Mouse (Mus musculus) cerebellum, adult 2 months (tissue): ENCODE results near the gene 4930572O03Rik. TPM values are rescaled to one million over a fixed set of nuclear protein-coding genes. Genes with fewer than 3 reads are reported as not detected.
"Not testable (repeated sequence)": the region's sequence is repeated elsewhere in the genome, so short reads cannot be mapped to it uniquely, and the experiment has no call there.

Experiments used
- DNase-seq, 2 experiments: peaks; one replicate each; pipeline ENCODE4 v3.0.0; 2021
- H3K27ac ChIP-seq: fragments of 200-500 bp; 2 replicates; pipeline ENCODE4 v1.5.1; 2012; ENCODE audit warnings: low read length, control low read depth, inconsistent platforms; ENCODE audit not compliant: insufficient read depth
- H3K27me3 ChIP-seq: fragments of 200-500 bp; 2 replicates; pipeline ENCODE4 v1.6.1; 2012; ENCODE audit warnings: inconsistent platforms, mild to moderate bottlenecking, low read length, moderate library complexity; ENCODE audit not compliant: control insufficient read depth, insufficient read depth
- H3K4me1 ChIP-seq: fragments of 200-500 bp; 2 replicates; pipeline ENCODE4 v1.6.1; 2011; ENCODE audit warnings: low read length; ENCODE audit not compliant: control insufficient read depth, insufficient read depth
- H3K4me3 ChIP-seq: fragments of 200-500 bp; replicated peaks from 2 replicates; pipeline ENCODE3; 2011; ENCODE audit warnings: mild to moderate bottlenecking, low read depth, low read length, control low read depth; ENCODE audit not compliant: insufficient read depth
- WGBS: fragments of 180-500 bp; shearing (Covaris S2); methylation state at CpG from one replicate; pipeline ENCODE4 v1.1.7; 2018; 5-methylcytosine and 5-hydroxymethylcytosine counted together
- polyA plus RNA-seq: library from polyadenylated mRNA; depleted of rRNA; stranded (reverse); fragments of >200 nt; gene quantifications from 2 replicates; pipeline ENCODE4 v1.2.3, GENCODE M21; 2012; rRNA removed

Gene 4930572O03Rik
- polyA plus RNA-seq, result not detected in 2 replicates

- H3K4me1 ChIP-seq, H3K27ac ChIP-seq, DNase-seq, H3K27me3 ChIP-seq, H3K4me3 ChIP-seq: not testable (repeated sequence)
- WGBS, result 65% methylated on average over 1 of the region's 1 CpGs
These were observed at the start of gene 4930572O03Rik for GRCm38 (mm10) chr5:15656959-15657358. Gene 4930572O03Rik, minus strand, starts transcription at chr5:15657059.

GRCm38 (mm10) chr5:15702891-15703290, 46.0 kb upstream of the 4930572O03Rik start:
- WGBS, result 25% methylated on average over 5 of the region's 5 CpGs
- not testable (repeated sequence) for H3K4me3 ChIP-seq

GRCm38 (mm10) chr5:15697719-15698118, 40.9 kb upstream of the 4930572O03Rik start:
- H3K4me1 ChIP-seq, H3K27me3 ChIP-seq, H3K4me3 ChIP-seq, H3K27ac ChIP-seq, DNase-seq: not testable (repeated sequence)
- WGBS, result 23% methylated on average over 2 of the region's 2 CpGs

More at GRCm38 (mm10) chr5:15702891-15703290, 46.0 kb upstream of the 4930572O03Rik start:
- H3K27ac ChIP-seq, H3K4me1 ChIP-seq, DNase-seq, H3K27me3 ChIP-seq: not testable (repeated sequence)

- DNase-seq, H3K27me3 ChIP-seq, H3K4me1 ChIP-seq, H3K27ac ChIP-seq, H3K4me3 ChIP-seq: not testable (repeated sequence)
- WGBS, result 80% methylated on average over 4 of the region's 4 CpGs
These were observed 35.0 kb upstream of the 4930572O03Rik start for GRCm38 (mm10) chr5:15691849-15692248.

- DNase-seq, H3K27me3 ChIP-seq, H3K27ac ChIP-seq, H3K4me1 ChIP-seq, H3K4me3 ChIP-seq: not testable (repeated sequence)
- WGBS, result 81% methylated on average over 4 of the region's 4 CpGs
These were observed 34.0 kb upstream of the 4930572O03Rik start for GRCm38 (mm10) chr5:15690822-15691221.

- H3K27me3 ChIP-seq, H3K4me3 ChIP-seq, H3K27ac ChIP-seq, DNase-seq, H3K4me1 ChIP-seq: not testable (repeated sequence)
- 69% methylated on average over 6 of the region's 6 CpGs for WGBS
These were observed 32.9 kb upstream of the 4930572O03Rik start for GRCm38 (mm10) chr5:15689659-15690213.

- not testable (repeated sequence) for H3K4me1 ChIP-seq, H3K27me3 ChIP-seq, H3K4me3 ChIP-seq, H3K27ac ChIP-seq, DNase-seq
- 61% methylated on average over 4 of the region's 4 CpGs for WGBS
These were observed 32.2 kb upstream of the 4930572O03Rik start for GRCm38 (mm10) chr5:15688874-15689658.

- 72% methylated on average over 8 of the region's 10 CpGs for WGBS
These were observed 24.6 kb upstream of the 4930572O03Rik start for GRCm38 (mm10) chr5:15681301-15682035.

GRCm38 (mm10) chr5:15679980-15680949, 23.4 kb upstream of the 4930572O03Rik start:
- not testable (repeated sequence) for H3K4me1 ChIP-seq
- 65% methylated on average over 13 of the region's 13 CpGs for WGBS

More at GRCm38 (mm10) chr5:15681301-15682035, 24.6 kb upstream of the 4930572O03Rik start:
- H3K4me3 ChIP-seq, DNase-seq, H3K4me1 ChIP-seq, H3K27ac ChIP-seq, H3K27me3 ChIP-seq: not testable (repeated sequence)

GRCm38 (mm10) chr5:15678907-15679306, 22.0 kb upstream of the 4930572O03Rik start:
- H3K4me3 ChIP-seq, H3K4me1 ChIP-seq, H3K27me3 ChIP-seq, DNase-seq, H3K27ac ChIP-seq: not testable (repeated sequence)
- WGBS, result 62% methylated on average over 2 of the region's 2 CpGs

More at GRCm38 (mm10) chr5:15679980-15680949, 23.4 kb upstream of the 4930572O03Rik start:
- H3K27ac ChIP-seq, H3K27me3 ChIP-seq, H3K4me3 ChIP-seq, DNase-seq: not testable (repeated sequence)

GRCm38 (mm10) chr5:15677750-15678149, 20.9 kb upstream of the 4930572O03Rik start:
- H3K27me3 ChIP-seq, DNase-seq, H3K27ac ChIP-seq, H3K4me1 ChIP-seq, H3K4me3 ChIP-seq: not testable (repeated sequence)
- WGBS, result 89% methylated on average over 4 of the region's 4 CpGs
